Mouse (Mus musculus) intestine, embryonic 15.5 days (tissue): ENCODE measurements around the gene Dnm1. TPM values are rescaled to one million over a fixed set of nuclear protein-coding genes. Genes with fewer than 3 reads are reported as not detected.

ENCODE experiments used
- ATAC-seq: fragments of 200-750 bp; cut with Nextera tagmentation; 2 replicates; pipeline ENCODE4 v1.8.0; 2017; ENCODE audit warnings: moderate TSS enrichment, moderate library complexity
- H3K27ac ChIP-seq: fragments of 300-500 bp; sonication (generic); 2 replicates; pipeline ENCODE4 v1.5.1; 2015; ENCODE audit warnings: mild to moderate bottlenecking, inconsistent platforms
- H3K27me3 ChIP-seq: fragments of 300-500 bp; sonication (generic); replicated peaks from 2 replicates; pipeline ENCODE4 v1.6.1; 2015; ENCODE audit warnings: inconsistent platforms
- H3K36me3 ChIP-seq: fragments of 300-500 bp; sonication (generic); 2 replicates; pipeline ENCODE4 v1.6.1; 2015; ENCODE audit warnings: inconsistent platforms
- H3K4me1 ChIP-seq: fragments of 300-500 bp; sonication (generic); replicated peaks from 2 replicates; pipeline ENCODE4 v1.6.1; 2015; ENCODE audit warnings: inconsistent platforms
- H3K4me2 ChIP-seq: fragments of 300-500 bp; sonication (generic); replicated peaks from 2 replicates; pipeline ENCODE4 v1.6.1; 2015; ENCODE audit warnings: mild to moderate bottlenecking, inconsistent platforms
- H3K4me3 ChIP-seq: fragments of 300-500 bp; sonication (generic); replicated peaks from 2 replicates; pipeline ENCODE4 v1.5.1; 2015; ENCODE audit warnings: inconsistent platforms
- H3K9ac ChIP-seq: fragments of 300-500 bp; sonication (generic); 2 replicates; pipeline ENCODE4 v1.6.1; 2015; ENCODE audit warnings: inconsistent platforms
- H3K9me3 ChIP-seq: fragments of 300-500 bp; sonication (generic); 2 replicates; pipeline ENCODE4 v1.6.1; 2016; ENCODE audit warnings: inconsistent platforms
- WGBS: fragments of 180-500 bp; shearing (Covaris S2); methylation state at CpG from one replicate; pipeline ENCODE4 v1.1.7; 2015; 5-methylcytosine and 5-hydroxymethylcytosine counted together
- polyA plus RNA-seq: library from polyadenylated mRNA; unstranded; fragments of >200 nt; fragmentation: Nextera tagmentation; extraction: Ambion mirVana; gene quantifications from 2 replicates; pipeline ENCODE4 v1.2.1, GENCODE M21; 2015

Dnm1 gene
- polyA plus RNA-seq = 12.2 and 16.4 TPM in 2 replicates

- peak within 1 kb of the TSS; percentile 83 for H3K9ac ChIP-seq
- H3K9me3 ChIP-seq = no peaks in the 10 kb centered on the region
- WGBS = under 1% methylated on average over 63 of the region's 63 CpGs
- peak; percentile 75 for ATAC-seq
- peaks cover 27% of the 10 kb centered on the region for H3K4me1 ChIP-seq
- H3K4me2 ChIP-seq = peak within 1 kb of the TSS; percentile 92
- H3K4me3 ChIP-seq = peak within 1 kb of the TSS; percentile 69
- H3K27ac ChIP-seq = peak within 1 kb of the TSS; percentile 86
- no peaks in the 10 kb centered on the region for H3K36me3 ChIP-seq
- H3K27me3 ChIP-seq = no peaks in the 10 kb centered on the region
Measured at GRCm38 (mm10) chr2:32353007-32353542, at the start of gene Dnm1. Dnm1 (minus strand) TSS chr2:32353338.

- Histone ChIP-seq H3K36me3 (peaks cover 8% of the 10 kb centered on the region; the same call in 1 of the 2 replicates), H3K27me3 (no peaks in the 10 kb centered on the region), H3K4me2 (peak overlapping the region; percentile 90), H3K9ac (peak overlapping the region; percentile 86), H3K4me3 (peak overlapping the region; percentile 98), H3K9me3 (no peaks in the 10 kb centered on the region), H3K27ac (peak overlapping the region; percentile 89), H3K4me1 (peaks cover 23% of the 10 kb centered on the region)
- ATAC-seq = no peak
- 0% methylated on average over 15 of the region's 15 CpGs for WGBS
Measured at GRCm38 (mm10) chr2:32396695-32397094, 43.6 kb upstream of the Dnm1 start.

DNA sequence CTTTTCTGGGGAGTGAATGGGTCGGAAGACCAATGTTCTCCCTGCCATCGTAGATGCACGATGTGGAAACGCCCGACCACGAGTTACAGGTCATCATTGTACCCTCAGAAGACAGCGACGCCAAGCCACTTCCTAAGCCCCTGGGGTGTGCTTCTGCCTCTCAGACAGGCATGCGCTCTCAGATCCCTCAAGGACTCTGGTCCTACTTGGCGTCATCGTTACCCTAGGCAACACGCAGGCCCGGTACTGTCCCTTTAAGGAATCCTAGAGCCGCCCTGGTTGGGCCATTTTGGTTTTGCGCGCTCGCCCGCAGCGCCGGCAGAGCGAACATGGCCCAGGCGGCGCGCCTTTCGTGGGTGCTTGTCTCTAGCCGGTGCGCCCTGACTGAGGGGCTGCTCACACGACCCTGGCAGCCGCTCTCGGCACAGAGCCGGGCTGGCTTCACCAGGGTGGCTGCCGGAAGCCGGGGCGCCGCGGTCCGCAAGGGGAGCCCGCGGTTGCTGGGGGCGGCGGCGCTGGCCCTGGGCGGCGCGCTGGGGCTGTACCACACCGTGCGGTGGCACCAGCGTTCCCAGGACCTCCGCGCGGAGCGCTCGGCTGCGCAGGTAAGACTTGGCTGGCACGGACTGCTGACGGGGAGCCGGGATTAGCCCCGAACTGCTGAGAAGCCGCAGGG, 42.9 kb upstream of the Dnm1 start:
- H3K4me3 ChIP-seq = peak overlapping the region; percentile 98
- under 1% methylated on average over 59 of the region's 59 CpGs for WGBS
- H3K4me1 ChIP-seq = peaks cover 23% of the 10 kb centered on the region
- peak; percentile 95 for ATAC-seq
- H3K27ac ChIP-seq = peak overlapping the region; percentile 89
- H3K36me3 ChIP-seq = peaks cover 5% of the 10 kb centered on the region; the same call in 1 of the 2 replicates
- no peaks in the 10 kb centered on the region for H3K27me3 ChIP-seq
- peak overlapping the region; percentile 90 for H3K4me2 ChIP-seq
- no peaks in the 10 kb centered on the region for H3K9me3 ChIP-seq
- H3K9ac ChIP-seq = peak overlapping the region; percentile 86

- Histone ChIP-seq H3K4me2 (peak within 1 kb of the TSS; percentile 90), H3K9me3 (no peaks in the 10 kb centered on the region), H3K27ac (peak within 1 kb of the TSS; percentile 89), H3K9ac (peak within 1 kb of the TSS; percentile 86), H3K36me3 (no peaks in the 10 kb centered on the region), H3K4me3 (peak within 1 kb of the TSS; percentile 98), H3K4me1 (peaks cover 23% of the 10 kb centered on the region), H3K27me3 (no peaks in the 10 kb centered on the region)
- peak; percentile 90 for ATAC-seq
- under 1% methylated on average over 31 of the region's 31 CpGs for WGBS
Measured at GRCm38 (mm10) chr2:32395484-32395945, 42.4 kb upstream of the Dnm1 start, which contains the start of gene Ptges2. Ptges2 (plus strand) TSS chr2:32395896.

- H3K4me3 ChIP-seq = peak overlapping the region; percentile 98
- ATAC-seq = peak; percentile 16
- WGBS = 3% methylated on average over 8 of the region's 8 CpGs
Measured at GRCm38 (mm10) chr2:32394973-32395372, 41.8 kb upstream of the Dnm1 start.

DNA sequence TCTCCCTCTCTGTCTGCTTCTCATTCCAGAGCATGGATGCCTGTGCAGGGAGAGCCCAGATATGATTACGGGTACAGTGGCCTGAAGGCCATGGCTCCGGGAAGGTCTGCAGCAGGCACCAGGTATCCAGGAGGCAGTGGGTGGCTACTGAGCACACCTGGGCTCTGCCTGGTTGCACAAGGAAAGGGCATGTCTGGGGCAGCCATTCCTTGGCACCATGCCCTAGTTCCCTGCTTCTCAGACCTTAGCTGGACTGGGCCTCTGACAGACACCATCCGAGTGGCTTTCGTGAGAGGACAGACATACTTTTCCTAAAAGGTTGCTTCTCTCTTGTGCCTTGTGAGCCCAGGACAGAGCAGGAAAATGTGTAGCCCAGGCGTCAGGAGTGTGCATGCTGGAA, 38.9 kb upstream of the Dnm1 start:
- H3K4me2 ChIP-seq = no peak overlapping the region
- no peaks in the 10 kb centered on the region for H3K9me3 ChIP-seq
- H3K27me3 ChIP-seq = no peaks in the 10 kb centered on the region
- no peak overlapping the region for H3K9ac ChIP-seq
- H3K4me1 ChIP-seq = peaks cover 7% of the 10 kb centered on the region
- 90% methylated on average over 5 of the region's 5 CpGs for WGBS
- H3K27ac ChIP-seq = no peak overlapping the region
- H3K36me3 ChIP-seq = no peaks in the 10 kb centered on the region
- ATAC-seq = no peak
- H3K4me3 ChIP-seq = no peak overlapping the region

More at GRCm38 (mm10) chr2:32394973-32395372, 41.8 kb upstream of the Dnm1 start:
- peaks cover 22% of the 10 kb centered on the region for H3K4me1 ChIP-seq
- peak overlapping the region; percentile 86 for H3K9ac ChIP-seq
- peak overlapping the region; percentile 89 for H3K27ac ChIP-seq
- H3K9me3 ChIP-seq = no peaks in the 10 kb centered on the region
- H3K4me2 ChIP-seq = peak overlapping the region; percentile 90
- no peaks in the 10 kb centered on the region for H3K27me3 ChIP-seq
- H3K36me3 ChIP-seq = no peaks in the 10 kb centered on the region

GRCm38 (mm10) chr2:32390871-32391270, 37.7 kb upstream of the Dnm1 start:
- no peaks in the 10 kb centered on the region for H3K36me3 ChIP-seq
- no peaks in the 10 kb centered on the region for H3K9me3 ChIP-seq
- no peak for ATAC-seq
- H3K9ac ChIP-seq = no peak overlapping the region
- WGBS = 67% methylated on average over 8 of the region's 8 CpGs
- no peaks in the 10 kb centered on the region for H3K27me3 ChIP-seq
- no peak overlapping the region for H3K4me2 ChIP-seq
- peaks cover 4% of the 10 kb centered on the region; the same call in 1 of the 2 replicates for H3K4me1 ChIP-seq
- H3K4me3 ChIP-seq = no peak overlapping the region
- no peak overlapping the region for H3K27ac ChIP-seq

DNA sequence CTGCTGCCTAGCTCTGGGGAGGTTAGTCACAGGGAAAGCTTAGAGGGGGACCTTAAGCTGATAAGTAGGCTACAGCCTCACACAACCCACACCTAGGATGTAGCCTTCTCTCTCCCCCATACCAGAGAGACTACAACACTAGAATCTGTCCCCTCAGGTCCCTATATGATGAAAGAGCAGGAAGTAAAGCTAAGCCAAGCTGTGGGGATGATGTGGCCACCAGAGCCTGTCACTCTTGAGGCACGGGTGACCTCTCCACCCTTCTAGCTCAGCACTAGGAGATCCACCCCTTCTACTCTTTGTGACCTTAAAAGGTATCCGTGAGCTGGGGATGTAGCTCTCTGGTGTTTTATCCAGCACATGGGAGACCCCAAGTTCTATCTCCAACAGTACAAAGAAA, 36.0 kb upstream of the Dnm1 start:
- H3K27ac ChIP-seq = no peak overlapping the region
- ATAC-seq = no peak
- no peak overlapping the region for H3K4me3 ChIP-seq
- H3K9me3 ChIP-seq = no peaks in the 10 kb centered on the region
- no peaks in the 10 kb centered on the region for H3K27me3 ChIP-seq
- H3K4me2 ChIP-seq = no peak overlapping the region
- 74% methylated on average over 2 of the region's 2 CpGs for WGBS
- no peak overlapping the region for H3K9ac ChIP-seq
- H3K4me1 ChIP-seq = no peaks in the 10 kb centered on the region
- no peaks in the 10 kb centered on the region for H3K36me3 ChIP-seq

GRCm38 (mm10) chr2:32387706-32388490, 34.8 kb upstream of the Dnm1 start, which contains the start of gene Lcn2:
Lcn2 (minus strand) TSS chr2:32388252.
- H3K4me2 ChIP-seq = no peak within 1 kb of the TSS
- H3K27me3 ChIP-seq = 0 out of 2 replicates have a peak, but pooled peaks cover 6% of the 10 kb centered on the region
- H3K36me3 ChIP-seq = no peaks in the 10 kb centered on the region
- no peak for ATAC-seq
- H3K4me1 ChIP-seq = no peaks in the 10 kb centered on the region
- no peak within 1 kb of the TSS for H3K4me3 ChIP-seq
- WGBS = 64% methylated on average over 5 of the region's 5 CpGs
- H3K27ac ChIP-seq = no peak within 1 kb of the TSS
- no peaks in the 10 kb centered on the region for H3K9me3 ChIP-seq
- H3K9ac ChIP-seq = no peak within 1 kb of the TSS

DNA sequence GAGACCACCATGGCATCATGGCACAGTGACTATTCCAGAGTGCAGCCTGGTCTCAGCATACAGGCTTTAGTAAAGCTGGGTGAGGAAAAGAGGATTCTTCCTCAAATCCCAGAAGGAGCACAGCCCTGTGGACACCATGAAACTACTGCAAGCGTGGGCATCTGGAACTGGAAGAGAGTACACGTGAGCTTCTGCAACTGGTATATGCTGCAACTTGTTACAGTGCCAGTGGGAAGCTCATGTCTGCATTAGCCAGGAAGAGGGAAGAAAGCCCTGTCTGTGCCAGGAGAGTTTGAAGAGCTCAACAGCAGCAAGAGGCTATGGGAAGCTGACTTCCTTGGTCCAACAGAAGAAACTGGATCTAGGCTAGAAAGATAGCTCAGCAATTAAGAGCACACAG, 29.6 kb upstream of the Dnm1 start:
- ATAC-seq = no peak
- Histone ChIP-seq H3K4me1 (peaks cover 9% of the 10 kb centered on the region; the same call in 1 of the 2 replicates), H3K36me3 (peaks cover 16% of the 10 kb centered on the region), H3K9ac (no peak overlapping the region), H3K9me3 (no peaks in the 10 kb centered on the region), H3K4me2 (no peak overlapping the region), H3K27me3 (0 out of 2 replicates have a peak, but pooled peaks cover 6% of the 10 kb centered on the region), H3K4me3 (peak overlapping the region; percentile 65; the same call in 1 of the 2 replicates), H3K27ac (no peak overlapping the region)
- 76% methylated on average over 2 of the region's 2 CpGs for WGBS

- Histone ChIP-seq H3K9me3 (no peaks in the 10 kb centered on the region), H3K4me3 (peak within 1 kb of the TSS; percentile 65), H3K27ac (no peak within 1 kb of the TSS), H3K4me2 (peak within 1 kb of the TSS; percentile 96), H3K36me3 (peaks cover 23% of the 10 kb centered on the region), H3K4me1 (peaks cover 9% of the 10 kb centered on the region; the same call in 1 of the 2 replicates), H3K9ac (peak within 1 kb of the TSS; percentile 59), H3K27me3 (0 out of 2 replicates have a peak, but pooled peaks cover 6% of the 10 kb centered on the region)
- peak; percentile 97 for ATAC-seq
- WGBS = under 1% methylated on average over 47 of the region's 47 CpGs
Measured at GRCm38 (mm10) chr2:32381775-32382223, 28.7 kb upstream of the Dnm1 start, which contains the start of gene 1110008P14Rik. 1110008P14Rik (minus strand) TSS chr2:32381938.
